Mouse (Mus musculus) intestine, embryonic 16.5 days (tissue): ENCODE measurements at regions not wholly inside any gene's neighbourhood (a gene's known extent, or its start where the extent isn't known, plus 50 kb on each side); places are given as distances from the start of the nearest gene placed in this dataset.

Experiments
- ATAC-seq: fragments of 200-750 bp; cut with Nextera tagmentation; 2 replicates; pipeline ENCODE4 v1.8.0; 2017; ENCODE audit warnings: moderate TSS enrichment, moderate library complexity
- H3K27ac ChIP-seq: fragments of 300-500 bp; sonication (generic); 2 replicates; pipeline ENCODE4 v1.5.1; 2014; ENCODE audit warnings: mild to moderate bottlenecking, low read length
- H3K27me3 ChIP-seq: fragments of 300-500 bp; sonication (generic); replicated peaks from 2 replicates; pipeline ENCODE4 v1.6.1; 2014; ENCODE audit warnings: low read length, control low read depth, mixed read lengths; ENCODE audit not compliant: control insufficient read depth, insufficient read depth
- H3K36me3 ChIP-seq: fragments of 300-500 bp; sonication (generic); 2 replicates; pipeline ENCODE4 v1.6.1; 2014; ENCODE audit warnings: low read length, control low read depth; ENCODE audit not compliant: control insufficient read depth, insufficient read depth
- H3K4me1 ChIP-seq: fragments of 300-500 bp; sonication (generic); 2 replicates; pipeline ENCODE4 v1.6.1; 2014; ENCODE audit warnings: low read length, control low read depth, mixed read lengths; ENCODE audit not compliant: control insufficient read depth, insufficient read depth
- H3K4me2 ChIP-seq: fragments of 300-500 bp; sonication (generic); 2 replicates; pipeline ENCODE4 v1.6.1; 2014; ENCODE audit warnings: low read depth, low read length, control low read depth
- H3K4me3 ChIP-seq: fragments of 300-500 bp; sonication (generic); 2 replicates; pipeline ENCODE4 v1.5.1; 2014; ENCODE audit warnings: mild to moderate bottlenecking, low read length
- H3K9ac ChIP-seq: fragments of 300-500 bp; sonication (generic); 2 replicates; pipeline ENCODE4 v1.6.1; 2014; ENCODE audit warnings: low read depth, low read length
- H3K9me3 ChIP-seq: fragments of 300-500 bp; sonication (generic); 2 replicates; pipeline ENCODE4 v1.6.1; 2016; ENCODE audit warnings: low read length, control low read depth; ENCODE audit not compliant: control insufficient read depth
- WGBS: fragments of 180-500 bp; shearing (Covaris S2); extraction: QIAGEN DNeasy Blood & Tissue Kit; methylation state at CpG from one replicate; pipeline ENCODE4 v1.1.7; 2014; 5-methylcytosine and 5-hydroxymethylcytosine counted together

GRCm38 (mm10) chr2:117399487-117399886 lies 56.7 kb upstream of the Rasgrp1 start:
- no peak overlapping the region for H3K27ac ChIP-seq
- ATAC-seq = no peak
- no peaks in the 10 kb centered on the region for H3K9me3 ChIP-seq
- 72% methylated on average over 2 of the region's 2 CpGs for WGBS
- H3K27me3 ChIP-seq = no peaks in the 10 kb centered on the region
- H3K36me3 ChIP-seq = no peaks in the 10 kb centered on the region
- no peaks in the 10 kb centered on the region for H3K4me1 ChIP-seq
- H3K9ac ChIP-seq = no peak overlapping the region
- no peak overlapping the region for H3K4me3 ChIP-seq
- no peak overlapping the region for H3K4me2 ChIP-seq

GRCm38 (mm10) chr2:117403425-117404175 lies 60.8 kb upstream of the Rasgrp1 start:
- Histone ChIP-seq H3K9me3 (no peaks in the 10 kb centered on the region), H3K4me3 (no peak overlapping the region), H3K27me3 (no peaks in the 10 kb centered on the region), H3K27ac (no peak overlapping the region), H3K4me2 (no peak overlapping the region), H3K4me1 (no peaks in the 10 kb centered on the region), H3K9ac (no peak overlapping the region), H3K36me3 (no peaks in the 10 kb centered on the region)
- WGBS = 91% methylated on average over 4 of the region's 4 CpGs
- no peak for ATAC-seq

GRCm38 (mm10) chr2:117405453-117405852 lies 62.7 kb upstream of the Rasgrp1 start:
- Histone ChIP-seq H3K4me1 (no peaks in the 10 kb centered on the region), H3K4me3 (no peak overlapping the region), H3K9ac (no peak overlapping the region), H3K4me2 (no peak overlapping the region), H3K36me3 (no peaks in the 10 kb centered on the region), H3K27ac (no peak overlapping the region), H3K27me3 (no peaks in the 10 kb centered on the region), H3K9me3 (no peaks in the 10 kb centered on the region)
- 76% methylated on average over 2 of the region's 2 CpGs for WGBS
- ATAC-seq = no peak

- 75% methylated on average over 5 of the region's 5 CpGs for WGBS
- H3K27ac ChIP-seq = no peak overlapping the region
- H3K4me3 ChIP-seq = no peak overlapping the region
- H3K9ac ChIP-seq = no peak overlapping the region
- no peak for ATAC-seq
- H3K9me3 ChIP-seq = no peaks in the 10 kb centered on the region
- H3K4me1 ChIP-seq = no peaks in the 10 kb centered on the region
- no peak overlapping the region for H3K4me2 ChIP-seq
- H3K36me3 ChIP-seq = no peaks in the 10 kb centered on the region
- no peaks in the 10 kb centered on the region for H3K27me3 ChIP-seq
Measured at GRCm38 (mm10) chr2:117408241-117408640, 65.4 kb upstream of the Rasgrp1 start.

GRCm38 (mm10) chr2:117412045-117412606 lies 69.3 kb upstream of the Rasgrp1 start:
- no peak overlapping the region for H3K9ac ChIP-seq
- H3K27me3 ChIP-seq = no peaks in the 10 kb centered on the region
- no peaks in the 10 kb centered on the region for H3K4me1 ChIP-seq
- no peak overlapping the region for H3K4me2 ChIP-seq
- WGBS = 38% methylated on average over 4 of the region's 4 CpGs
- no peak overlapping the region for H3K4me3 ChIP-seq
- no peak for ATAC-seq
- H3K36me3 ChIP-seq = no peaks in the 10 kb centered on the region
- no peaks in the 10 kb centered on the region for H3K9me3 ChIP-seq
- H3K27ac ChIP-seq = no peak overlapping the region

GRCm38 (mm10) chr2:117417229-117417970 lies 74.6 kb upstream of the Rasgrp1 start:
- Histone ChIP-seq H3K36me3 (no peaks in the 10 kb centered on the region), H3K27ac (no peak overlapping the region), H3K27me3 (no peaks in the 10 kb centered on the region), H3K4me2 (no peak overlapping the region), H3K9ac (no peak overlapping the region), H3K4me3 (no peak overlapping the region), H3K9me3 (no peaks in the 10 kb centered on the region), H3K4me1 (no peaks in the 10 kb centered on the region)
- WGBS = 67% methylated on average over 8 of the region's 8 CpGs
- ATAC-seq = no peak

- H3K9ac ChIP-seq = no peak overlapping the region
- no peak for ATAC-seq
- H3K4me2 ChIP-seq = no peak overlapping the region
- H3K4me1 ChIP-seq = no peaks in the 10 kb centered on the region
- WGBS = 89% methylated on average over 8 of the region's 8 CpGs
- H3K9me3 ChIP-seq = no peaks in the 10 kb centered on the region
- H3K4me3 ChIP-seq = no peak overlapping the region
- H3K27ac ChIP-seq = no peak overlapping the region
- no peaks in the 10 kb centered on the region for H3K27me3 ChIP-seq
- H3K36me3 ChIP-seq = no peaks in the 10 kb centered on the region
Measured at GRCm38 (mm10) chr2:117418121-117418615, 75.4 kb upstream of the Rasgrp1 start.

GRCm38 (mm10) chr2:117418711-117419110 lies 75.9 kb upstream of the Rasgrp1 start:
- H3K27ac ChIP-seq = no peak overlapping the region
- H3K4me1 ChIP-seq = no peaks in the 10 kb centered on the region
- no peak for ATAC-seq
- no peak overlapping the region for H3K4me2 ChIP-seq
- H3K36me3 ChIP-seq = no peaks in the 10 kb centered on the region
- 80% methylated on average over 3 of the region's 3 CpGs for WGBS
- no peaks in the 10 kb centered on the region for H3K27me3 ChIP-seq
- no peak overlapping the region for H3K4me3 ChIP-seq
- no peak overlapping the region for H3K9ac ChIP-seq
- no peaks in the 10 kb centered on the region for H3K9me3 ChIP-seq

- 79% methylated on average over 4 of the region's 4 CpGs for WGBS
- Histone ChIP-seq H3K27ac (no peak overlapping the region), H3K36me3 (no peaks in the 10 kb centered on the region), H3K27me3 (no peaks in the 10 kb centered on the region), H3K9me3 (no peaks in the 10 kb centered on the region), H3K9ac (no peak overlapping the region), H3K4me2 (no peak overlapping the region), H3K4me1 (no peaks in the 10 kb centered on the region), H3K4me3 (no peak overlapping the region)
- ATAC-seq = no peak
Measured at GRCm38 (mm10) chr2:117421376-117421775, 78.6 kb upstream of the Rasgrp1 start.
